Mouse (Mus musculus): ENCODE data around the gene Hdac4.

DNA sequence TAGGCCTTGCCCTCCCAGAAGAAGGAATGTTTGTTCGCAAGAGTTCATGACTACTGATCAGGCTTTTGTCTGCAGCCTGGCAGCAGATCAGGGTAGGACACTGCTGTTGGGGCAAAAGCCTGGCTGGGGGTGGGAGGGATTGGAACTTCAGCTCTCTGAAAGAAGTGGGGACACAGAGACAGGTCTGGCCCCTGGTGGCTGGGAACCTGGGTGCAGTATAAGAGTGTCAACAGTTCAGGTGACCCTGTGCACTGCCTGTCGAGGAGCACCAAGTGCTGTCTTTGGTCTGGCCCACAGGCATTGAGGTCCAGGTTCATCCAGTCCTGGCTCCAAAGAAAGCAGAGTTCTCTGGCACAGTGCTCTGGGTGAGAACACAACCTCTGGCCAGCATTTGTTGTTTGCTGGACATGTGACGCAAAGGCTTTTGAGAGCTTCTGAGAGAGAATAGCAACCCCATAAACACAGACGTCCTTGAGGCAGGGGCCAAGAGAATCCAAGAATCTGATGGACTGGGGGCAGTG is 95.1 kb downstream of the Hdac4 start:
- TF ChIP-seq CTCF (IDR thresholded peaks at IDR 0.05; ENCODE audit: control insufficient read depth, insufficient read depth, low read length): no peak
- TF ChIP-seq POLR2A (IDR thresholded peaks at IDR 0.05; ENCODE audit: borderline replicate concordance, control insufficient read depth, low read depth, low read length): no peak

Data from bone marrow, adult 2 months (tissue).